Mouse (Mus musculus) embryonic facial prominence, embryonic 14.5 days (tissue): ENCODE measurements at regions not wholly inside any gene's neighbourhood (a gene's known extent, or its start where the extent isn't known, plus 50 kb on each side); places are given as distances from the start of the nearest gene placed in this dataset.

Experiments
- ATAC-seq: fragments of 200-750 bp; cut with Nextera tagmentation; 2 replicates; pipeline ENCODE4 v1.8.0; 2017; ENCODE audit warnings: low read depth, moderate number of reproducible peaks, moderate TSS enrichment
- DNase-seq: peaks from one replicate; pipeline ENCODE4 v3.0.0-alpha.2; 2015; ENCODE audit warnings: low spot score
- H3K27ac ChIP-seq: fragments of 300-500 bp; sonication (generic); replicated peaks from 2 replicates; pipeline ENCODE4 v1.5.1; 2014; ENCODE audit warnings: low read depth, mild to moderate bottlenecking, low read length, moderate library complexity
- H3K27me3 ChIP-seq: fragments of 300-500 bp; sonication (generic); replicated peaks from 2 replicates; pipeline ENCODE4 v1.6.1; 2014; ENCODE audit warnings: low read length; ENCODE audit not compliant: control insufficient read depth, insufficient read depth
- H3K36me3 ChIP-seq: fragments of 300-500 bp; sonication (generic); 2 replicates; pipeline ENCODE4 v1.6.1; 2014; ENCODE audit warnings: low read length, mixed read lengths; ENCODE audit not compliant: control insufficient read depth, insufficient read depth
- H3K4me1 ChIP-seq: fragments of 300-500 bp; sonication (generic); 2 replicates; pipeline ENCODE4 v1.6.1; 2014; ENCODE audit warnings: antibody characterized with exemption, low read length; ENCODE audit not compliant: control insufficient read depth, insufficient read depth
- H3K4me2 ChIP-seq: fragments of 300-500 bp; sonication (generic); 2 replicates; pipeline ENCODE4 v1.6.1; 2014; ENCODE audit warnings: low read depth, mild to moderate bottlenecking, low read length, moderate library complexity, mixed read lengths
- H3K4me3 ChIP-seq: fragments of 300-500 bp; sonication (generic); 2 replicates; pipeline ENCODE4 v1.5.1; 2014; ENCODE audit warnings: low read depth, mild to moderate bottlenecking, low read length
- H3K9ac ChIP-seq: fragments of 300-500 bp; sonication (generic); 2 replicates; pipeline ENCODE4 v1.6.1; 2014; ENCODE audit warnings: low read depth, mild to moderate bottlenecking, low read length, moderate library complexity, mixed read lengths
- H3K9me3 ChIP-seq: fragments of 300-500 bp; sonication (generic); 2 replicates; pipeline ENCODE4 v1.6.1; 2016; ENCODE audit warnings: low read length; ENCODE audit not compliant: control insufficient read depth
- WGBS: fragments of 180-500 bp; shearing (Covaris S2); extraction: QIAGEN DNeasy Blood & Tissue Kit; methylation state at CpG from one replicate; pipeline ENCODE4 v1.1.7; 2014; 5-methylcytosine and 5-hydroxymethylcytosine counted together

DNA sequence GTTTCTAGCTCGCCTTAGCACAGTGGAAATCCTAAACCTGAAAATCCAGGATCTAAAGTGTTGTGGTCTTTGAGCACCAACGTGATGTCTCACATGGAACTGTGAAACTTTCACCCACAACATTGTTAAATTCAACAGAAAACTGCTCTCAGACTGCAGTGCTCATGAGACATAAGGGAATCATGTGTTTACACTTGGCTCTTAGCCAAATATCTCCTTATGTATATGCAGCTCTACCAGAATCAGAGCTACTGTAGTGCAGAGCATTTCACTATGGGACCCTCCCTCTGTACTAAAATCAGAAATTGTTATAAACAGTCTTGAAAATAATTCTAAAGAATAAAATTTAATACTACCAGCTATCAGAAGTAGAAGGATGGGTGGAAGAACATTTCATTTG, 778.8 kb upstream of the Fam84a start:
- 78% methylated on average over 2 of the region's 2 CpGs for WGBS
- Histone ChIP-seq H3K36me3 (no peaks in the 10 kb centered on the region), H3K4me2 (no peak overlapping the region), H3K9ac (no peak overlapping the region), H3K4me3 (no peak overlapping the region), H3K27ac (no peak overlapping the region), H3K4me1 (no peaks in the 10 kb centered on the region), H3K27me3 (no peaks in the 10 kb centered on the region), H3K9me3 (no peaks in the 10 kb centered on the region)
- ATAC-seq, result no peak
- peak; percentile 22 for DNase-seq

DNA sequence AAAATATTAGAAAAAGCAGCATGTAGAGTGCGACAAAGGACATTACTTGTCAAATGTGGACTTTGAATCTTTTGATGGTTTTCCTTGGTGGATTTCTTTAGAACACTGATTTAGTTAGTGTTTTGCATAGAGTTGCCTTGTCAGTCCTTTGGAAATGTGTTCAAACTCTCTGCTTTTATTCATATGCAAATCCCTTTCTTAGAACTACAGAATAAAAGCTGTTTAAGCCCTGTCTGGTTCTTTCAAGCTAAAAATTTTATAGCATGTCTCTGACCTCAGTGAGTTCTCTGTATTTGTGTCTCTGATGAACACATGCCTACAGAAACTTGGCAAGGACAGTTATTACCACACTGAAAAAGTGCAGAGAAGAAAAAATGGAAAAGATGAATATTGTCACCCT, 775.7 kb upstream of the Fam84a start:
- H3K4me2 ChIP-seq, result no peak overlapping the region
- no peaks in the 10 kb centered on the region for H3K4me1 ChIP-seq
- H3K27ac ChIP-seq, result no peak overlapping the region
- no peaks in the 10 kb centered on the region for H3K36me3 ChIP-seq
- no peak overlapping the region for H3K4me3 ChIP-seq
- H3K27me3 ChIP-seq, result no peaks in the 10 kb centered on the region
- no peak overlapping the region for H3K9ac ChIP-seq
- 96% methylated on average over 1 of the region's 1 CpGs for WGBS
- no peak for DNase-seq
- no peak for ATAC-seq
- H3K9me3 ChIP-seq, result no peaks in the 10 kb centered on the region

DNA sequence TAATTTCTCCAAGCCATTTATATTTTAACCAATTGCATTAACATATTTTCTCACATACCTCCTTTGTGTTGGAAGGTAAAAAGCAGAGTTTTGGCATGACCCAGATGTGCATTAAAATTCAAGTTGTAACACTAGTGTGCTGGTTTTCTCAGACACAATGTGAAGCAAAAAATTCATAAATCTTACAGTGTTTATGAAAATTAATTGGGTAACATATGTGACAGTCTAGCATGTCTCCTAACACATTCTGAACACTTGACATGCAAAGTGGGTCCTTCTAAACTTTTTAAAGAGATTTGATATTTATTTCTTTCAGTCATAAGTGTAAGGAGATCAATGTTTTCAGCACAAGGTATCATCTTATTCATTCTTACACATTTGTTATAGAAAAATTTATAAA, 771.9 kb upstream of the Fam84a start:
- Histone ChIP-seq H3K4me2 (no peak overlapping the region), H3K9ac (no peak overlapping the region), H3K9me3 (no peaks in the 10 kb centered on the region), H3K36me3 (no peaks in the 10 kb centered on the region), H3K4me1 (no peaks in the 10 kb centered on the region), H3K27me3 (no peaks in the 10 kb centered on the region), H3K27ac (no peak overlapping the region), H3K4me3 (no peak overlapping the region)
- no peak for ATAC-seq
- no peak for DNase-seq

DNA sequence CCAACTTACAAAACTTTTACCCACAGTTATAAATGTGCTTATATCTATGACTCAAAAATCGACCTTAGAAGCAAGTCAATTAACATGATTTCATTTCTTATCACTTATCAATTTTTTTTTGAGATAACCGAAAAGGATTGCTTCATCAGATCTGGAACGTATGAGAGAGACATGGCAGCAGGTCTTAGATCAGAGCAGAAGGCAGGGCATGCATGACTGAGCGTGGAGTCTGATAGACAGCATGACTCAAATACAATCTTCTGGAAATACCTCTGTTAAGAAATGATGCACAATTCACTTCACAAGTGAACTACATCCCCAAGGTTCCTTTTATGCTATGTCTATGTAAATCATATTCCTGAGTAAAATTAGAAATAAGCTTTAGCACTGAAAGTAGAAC, 760.1 kb upstream of the Fam84a start:
- H3K27me3 ChIP-seq, result no peaks in the 10 kb centered on the region
- H3K9me3 ChIP-seq, result no peaks in the 10 kb centered on the region
- H3K9ac ChIP-seq, result no peak overlapping the region
- H3K4me2 ChIP-seq, result no peak overlapping the region
- H3K4me3 ChIP-seq, result no peak overlapping the region
- 78% methylated on average over 4 of the region's 4 CpGs for WGBS
- no peaks in the 10 kb centered on the region for H3K36me3 ChIP-seq
- ATAC-seq (no peak), DNase-seq (no peak)
- no peaks in the 10 kb centered on the region for H3K4me1 ChIP-seq
- H3K27ac ChIP-seq, result no peak overlapping the region

DNA sequence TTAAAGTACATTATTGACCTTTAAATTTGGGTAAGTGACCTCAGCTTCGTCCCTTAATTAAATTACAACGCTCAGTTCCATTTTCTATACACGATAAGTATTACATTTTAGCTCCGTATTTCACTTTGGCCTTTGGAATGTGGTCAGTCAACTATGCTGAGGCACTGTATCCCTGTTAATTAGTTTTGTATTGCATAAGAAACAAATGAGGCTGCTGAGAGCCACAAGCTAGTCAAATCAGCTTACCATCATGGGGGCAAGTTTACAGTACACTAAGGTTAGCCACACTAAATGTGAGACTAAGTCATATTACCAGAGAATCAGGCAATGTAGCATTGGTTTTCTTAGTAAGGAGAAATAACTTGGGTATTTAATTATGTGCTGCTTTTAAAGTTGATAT, 731.3 kb upstream of the Fam84a start:
- Histone ChIP-seq H3K4me3 (no peak overlapping the region), H3K4me1 (no peaks in the 10 kb centered on the region), H3K9me3 (no peaks in the 10 kb centered on the region), H3K9ac (no peak overlapping the region), H3K27ac (no peak overlapping the region), H3K27me3 (no peaks in the 10 kb centered on the region), H3K4me2 (no peak overlapping the region), H3K36me3 (no peaks in the 10 kb centered on the region)
- DNase-seq, result no peak
- WGBS, result 76% methylated on average over 4 of the region's 4 CpGs
- ATAC-seq, result no peak

DNA sequence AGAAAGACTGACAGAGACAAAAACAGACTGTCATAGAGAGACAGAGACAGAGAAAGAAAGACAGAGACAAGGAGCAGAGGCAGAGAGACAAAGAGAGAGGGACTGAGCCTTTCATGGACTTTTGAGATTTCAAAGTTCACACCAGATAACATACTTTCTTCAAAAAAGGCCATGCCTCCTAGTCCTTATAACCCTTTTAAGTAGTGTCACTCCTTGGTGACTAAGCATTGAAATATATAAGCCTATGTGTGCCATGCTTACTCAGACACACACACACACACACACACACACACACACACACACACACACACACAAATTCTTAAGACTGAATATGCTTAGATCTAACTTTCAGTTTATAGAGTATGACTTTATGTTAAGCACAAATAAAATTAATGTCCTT, 728.6 kb upstream of the Fam84a start:
- H3K4me3 ChIP-seq, result no peak overlapping the region
- no peak overlapping the region for H3K9ac ChIP-seq
- no peaks in the 10 kb centered on the region for H3K9me3 ChIP-seq
- H3K4me1 ChIP-seq, result no peaks in the 10 kb centered on the region
- no peak overlapping the region for H3K27ac ChIP-seq
- ATAC-seq, result no peak
- H3K4me2 ChIP-seq, result no peak overlapping the region
- H3K27me3 ChIP-seq, result no peaks in the 10 kb centered on the region
- no peak for DNase-seq
- no peaks in the 10 kb centered on the region for H3K36me3 ChIP-seq

DNA sequence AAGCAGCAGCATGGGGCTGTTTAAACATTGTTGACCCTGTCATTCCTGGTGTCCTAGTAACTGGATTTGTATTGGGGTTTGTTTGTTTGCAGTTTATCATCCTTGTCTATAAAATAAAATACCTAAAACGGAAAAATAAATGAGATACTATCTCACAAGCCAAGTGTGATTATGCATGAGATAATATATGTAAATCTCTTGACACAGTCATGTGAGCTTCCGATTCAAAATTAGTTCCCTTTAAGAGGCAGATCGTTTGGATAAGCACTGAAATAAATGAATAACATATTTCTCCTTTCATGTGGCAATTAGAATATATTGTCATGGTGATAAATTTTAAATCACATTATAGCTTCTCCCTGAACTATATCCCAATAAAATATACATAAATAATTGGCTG, 723.4 kb upstream of the Fam84a start:
- no peak overlapping the region for H3K4me2 ChIP-seq
- DNase-seq (no peak), ATAC-seq (no peak)
- H3K27me3 ChIP-seq, result no peaks in the 10 kb centered on the region
- no peak overlapping the region for H3K9ac ChIP-seq
- no peak overlapping the region for H3K27ac ChIP-seq
- no peak overlapping the region for H3K4me3 ChIP-seq
- no peaks in the 10 kb centered on the region for H3K36me3 ChIP-seq
- 64% methylated on average over 3 of the region's 3 CpGs for WGBS
- no peaks in the 10 kb centered on the region for H3K4me1 ChIP-seq
- no peaks in the 10 kb centered on the region for H3K9me3 ChIP-seq

DNA sequence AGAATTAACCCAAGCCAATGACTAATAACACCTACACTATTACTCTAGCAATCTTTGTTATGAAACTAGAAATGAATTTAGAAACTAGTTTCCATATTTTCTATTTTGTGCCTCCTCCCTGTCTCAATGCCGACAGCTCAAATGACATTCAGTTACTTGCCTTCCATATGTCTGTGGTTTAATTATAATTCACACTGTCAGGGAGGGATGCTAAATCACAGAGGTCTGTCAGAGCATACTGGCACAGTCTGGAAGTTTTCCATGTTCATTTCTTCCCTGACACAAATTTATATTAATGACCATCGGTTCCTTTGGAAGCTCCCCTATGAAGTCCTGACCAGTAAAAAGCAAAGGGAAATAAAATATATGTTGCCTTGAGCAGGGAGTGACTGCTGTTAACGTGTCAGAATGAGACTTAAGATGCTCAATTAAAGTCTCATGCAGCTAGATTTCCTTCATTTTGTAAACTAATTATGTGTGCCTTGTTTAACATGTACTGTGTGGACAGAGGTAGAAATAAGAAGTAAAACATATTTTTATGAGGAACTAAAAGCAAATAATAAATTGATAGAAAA, 719.6 kb upstream of the Fam84a start:
- Histone ChIP-seq H3K36me3 (no peaks in the 10 kb centered on the region), H3K4me1 (no peaks in the 10 kb centered on the region), H3K27ac (no peak overlapping the region), H3K4me3 (no peak overlapping the region), H3K9ac (no peak overlapping the region), H3K9me3 (no peaks in the 10 kb centered on the region), H3K4me2 (no peak overlapping the region), H3K27me3 (no peaks in the 10 kb centered on the region)
- DNase-seq (no peak), ATAC-seq (no peak)
- 76% methylated on average over 3 of the region's 3 CpGs for WGBS

DNA sequence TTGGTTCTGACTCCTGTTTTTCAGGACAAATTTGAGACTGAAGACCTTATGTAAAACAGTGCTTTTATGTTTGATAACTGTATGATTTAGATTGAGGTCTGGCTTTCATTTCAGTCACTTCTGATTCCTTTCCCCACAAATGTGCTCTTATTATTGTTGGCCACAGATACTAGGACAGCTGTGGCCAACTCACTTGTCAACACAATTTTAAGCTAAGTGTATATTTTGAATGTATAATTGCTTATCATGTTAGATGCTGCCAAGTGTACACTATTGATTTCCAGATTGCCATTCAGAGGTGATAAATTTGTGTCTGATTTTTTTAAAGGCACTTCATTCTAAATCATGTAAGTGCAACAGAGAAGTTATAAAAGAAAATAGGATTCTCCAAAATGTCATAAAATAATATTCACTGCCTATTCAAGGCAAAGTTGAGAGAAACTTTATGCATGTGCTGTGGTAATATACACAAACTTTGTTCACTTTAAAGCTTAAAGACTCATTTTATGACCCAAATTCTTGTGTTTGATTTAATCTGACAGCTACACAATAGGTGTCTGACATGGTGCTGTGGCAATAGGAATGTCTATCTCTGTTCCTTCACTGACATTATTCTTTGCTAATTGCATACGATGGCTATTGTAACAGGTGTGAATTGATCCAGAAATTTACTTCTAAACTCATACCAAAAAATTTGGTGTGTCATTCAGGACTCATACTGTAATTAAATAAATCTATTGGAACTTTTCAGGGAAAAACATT, 708.1 kb upstream of the Fam84a start:
- no peak overlapping the region for H3K4me3 ChIP-seq
- ATAC-seq (no peak), DNase-seq (peak; percentile 15)
- no peak overlapping the region for H3K9ac ChIP-seq
- no peaks in the 10 kb centered on the region for H3K27me3 ChIP-seq
- no peaks in the 10 kb centered on the region for H3K36me3 ChIP-seq
- no peak overlapping the region for H3K27ac ChIP-seq
- no peaks in the 10 kb centered on the region for H3K4me1 ChIP-seq
- 79% methylated on average over 1 of the region's 1 CpGs for WGBS
- no peaks in the 10 kb centered on the region for H3K9me3 ChIP-seq
- no peak overlapping the region for H3K4me2 ChIP-seq
